Mouse (Mus musculus): ENCODE results near the gene Taok3. TPM values are rescaled to one million over a fixed set of nuclear protein-coding genes. Genes with fewer than 3 reads are reported as not detected.
A peak's percentile ranks its signal among the peaks of the same experiment; 100 is the strongest.

Taok3 gene
- polyA plus RNA-seq, 1 experiment from 2014 or later = 41.8 TPM

- Histone ChIP-seq H3K36me3 (ENCODE audit: control insufficient read depth, insufficient read depth) (peaks cover 5% of the 10 kb centered on the region), H3K4me3 (ENCODE audit: low read depth, low read length) (no peak overlapping the region), H3K4me2 (ENCODE audit: low read depth, low read length) (no peak overlapping the region), H3K27ac (ENCODE audit: low read length) (no peak overlapping the region), H3K4me1 (ENCODE audit: control insufficient read depth, low read depth, low read length) (peaks cover 33% of the 10 kb centered on the region), H3K9me3 (replicated peaks; ENCODE audit: control insufficient read depth, low read length) (peaks cover 4% of the 10 kb centered on the region), H3K27me3 (ENCODE audit: control insufficient read depth, insufficient read depth, low read depth, low read length) (no peaks in the 10 kb centered on the region), H3K9ac (ENCODE audit: low read depth, low read length) (no peak overlapping the region)
- no peak for ATAC-seq (ENCODE audit: low read depth)
These were observed 26.2 kb downstream of the Taok3 start for GRCm38 (mm10) chr5:117146165-117146564.

- H3K4me2 ChIP-seq (ENCODE audit: low read depth, low read length) = no peak overlapping the region
- H3K4me1 ChIP-seq (ENCODE audit: control insufficient read depth, low read depth, low read length) = peaks cover 31% of the 10 kb centered on the region
- peaks cover 4% of the 10 kb centered on the region for H3K9me3 ChIP-seq (replicated peaks; ENCODE audit: control insufficient read depth, low read length)
These were observed 27.5 kb downstream of the Taok3 start for GRCm38 (mm10) chr5:117147187-117148095.

DNA sequence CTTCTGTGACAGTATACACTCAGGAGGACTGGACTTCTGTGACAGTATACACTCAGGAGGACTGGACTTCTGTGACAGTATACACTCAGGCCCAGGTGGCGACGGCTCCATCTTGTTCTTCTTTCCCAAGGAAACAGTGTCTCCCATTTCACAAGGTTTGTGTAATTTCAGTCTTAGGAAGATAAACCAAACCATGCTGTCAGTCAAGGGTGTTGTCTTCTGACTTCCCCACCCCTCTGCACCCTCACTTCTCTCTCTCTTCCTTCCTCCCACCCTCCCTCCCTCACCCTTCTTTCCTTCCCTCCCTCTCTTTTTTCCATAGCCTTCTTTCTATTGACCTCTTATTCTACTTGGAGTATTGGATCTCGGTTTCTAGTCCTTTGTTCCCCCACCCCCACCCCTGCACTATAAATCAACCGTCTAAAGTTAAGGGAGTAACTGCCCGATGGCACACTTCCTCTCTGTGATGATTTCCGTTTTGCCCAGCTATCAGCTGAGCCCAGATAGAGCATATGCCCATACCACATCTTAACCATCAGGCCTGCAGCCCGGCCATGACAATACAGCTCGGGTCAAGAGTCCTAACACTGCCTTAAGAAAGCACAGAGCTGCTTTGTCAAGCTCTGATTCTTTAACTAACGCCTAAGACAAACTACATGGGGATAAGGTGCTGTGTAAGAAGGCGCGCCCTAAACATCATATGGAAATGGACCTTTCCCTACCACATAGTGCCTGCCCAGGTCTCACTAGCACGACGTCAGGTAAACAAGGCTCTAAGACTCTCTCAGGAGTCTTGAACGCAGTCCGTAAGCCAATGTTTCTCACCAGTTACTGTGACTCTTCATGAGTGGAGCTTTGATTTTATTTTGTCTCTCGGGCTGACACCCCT, 29.4 kb downstream of the Taok3 start:
- peaks cover 16% of the 10 kb centered on the region for H3K4me1 ChIP-seq (ENCODE audit: control insufficient read depth, low read depth, low read length)
- peak; percentile 41 for ATAC-seq (ENCODE audit: low read depth)
- peak overlapping the region; percentile 6; the same call in 1 of the 2 replicates for H3K4me2 ChIP-seq (ENCODE audit: low read depth, low read length)
- H3K36me3 ChIP-seq (ENCODE audit: control insufficient read depth, insufficient read depth) = peaks cover 26% of the 10 kb centered on the region
- H3K4me3 ChIP-seq (ENCODE audit: low read depth, low read length) = no peak overlapping the region
- peaks cover 4% of the 10 kb centered on the region for H3K9me3 ChIP-seq (replicated peaks; ENCODE audit: control insufficient read depth, low read length)
- H3K27ac ChIP-seq (ENCODE audit: low read length) = no peak overlapping the region
- WGBS (ENCODE audit: insufficient replicate concordance) = 27% methylated on average over 16 of the region's 16 CpGs
- no peaks in the 10 kb centered on the region for H3K27me3 ChIP-seq (ENCODE audit: control insufficient read depth, insufficient read depth, low read depth, low read length)
- H3K9ac ChIP-seq (ENCODE audit: low read depth, low read length) = no peak overlapping the region

More at GRCm38 (mm10) chr5:117147187-117148095, 27.5 kb downstream of the Taok3 start:
- H3K27me3 ChIP-seq (ENCODE audit: control insufficient read depth, insufficient read depth, low read depth, low read length) = no peaks in the 10 kb centered on the region
- H3K4me3 ChIP-seq (ENCODE audit: low read depth, low read length) = no peak overlapping the region
- H3K27ac ChIP-seq (ENCODE audit: low read length) = no peak overlapping the region
- peaks cover 15% of the 10 kb centered on the region for H3K36me3 ChIP-seq (ENCODE audit: control insufficient read depth, insufficient read depth)
- 86% methylated on average over 16 of the region's 16 CpGs for WGBS (ENCODE audit: insufficient replicate concordance)
- no peak overlapping the region for H3K9ac ChIP-seq (ENCODE audit: low read depth, low read length)
- no peak for ATAC-seq (ENCODE audit: low read depth)

GRCm38 (mm10) chr5:117150068-117150467, 30.1 kb downstream of the Taok3 start:
- H3K27ac ChIP-seq (ENCODE audit: low read length) = no peak overlapping the region; the same call in 1 of the 2 replicates
- 47% methylated on average over 5 of the region's 5 CpGs for WGBS (ENCODE audit: insufficient replicate concordance)
- no peak overlapping the region for H3K4me3 ChIP-seq (ENCODE audit: low read depth, low read length)
- ATAC-seq (ENCODE audit: low read depth) = no peak
- H3K27me3 ChIP-seq (ENCODE audit: control insufficient read depth, insufficient read depth, low read depth, low read length) = no peaks in the 10 kb centered on the region
- H3K36me3 ChIP-seq (ENCODE audit: control insufficient read depth, insufficient read depth) = peaks cover 26% of the 10 kb centered on the region
- H3K4me2 ChIP-seq (ENCODE audit: low read depth, low read length) = no peak overlapping the region
- no peak overlapping the region for H3K9ac ChIP-seq (ENCODE audit: low read depth, low read length)
- peaks cover 4% of the 10 kb centered on the region for H3K9me3 ChIP-seq (replicated peaks; ENCODE audit: control insufficient read depth, low read length)
- peaks cover 15% of the 10 kb centered on the region for H3K4me1 ChIP-seq (ENCODE audit: control insufficient read depth, low read depth, low read length)

DNA sequence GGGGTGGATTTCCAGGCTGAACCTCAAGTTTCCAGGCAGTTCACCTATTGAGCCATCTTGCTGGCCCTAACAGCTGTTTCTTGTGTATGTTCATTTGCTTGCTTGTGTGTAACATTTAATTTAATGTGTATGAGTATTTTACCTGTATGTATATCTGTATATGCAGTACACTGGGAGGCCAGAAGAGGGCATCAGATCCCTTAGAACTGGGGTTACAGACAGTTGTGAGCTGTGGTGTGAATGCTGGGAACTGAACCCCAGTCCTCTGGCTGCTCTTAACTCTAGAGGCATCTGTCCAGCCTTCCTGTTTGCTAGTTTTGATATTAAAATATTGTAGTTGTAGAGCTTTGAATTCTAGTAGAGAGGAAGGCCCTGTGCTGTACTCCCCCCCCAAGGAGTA, 33.0 kb downstream of the Taok3 start:
- no peak for ATAC-seq (ENCODE audit: low read depth)
- peaks cover 26% of the 10 kb centered on the region for H3K36me3 ChIP-seq (ENCODE audit: control insufficient read depth, insufficient read depth)

GRCm38 (mm10) chr5:117153527-117154091, 33.7 kb downstream of the Taok3 start:
- Histone ChIP-seq H3K27ac (ENCODE audit: low read length) (no peak overlapping the region), H3K9me3 (replicated peaks; ENCODE audit: control insufficient read depth, low read length) (no peaks in the 10 kb centered on the region), H3K4me2 (ENCODE audit: low read depth, low read length) (no peak overlapping the region), H3K9ac (ENCODE audit: low read depth, low read length) (no peak overlapping the region), H3K27me3 (ENCODE audit: control insufficient read depth, insufficient read depth, low read depth, low read length) (no peaks in the 10 kb centered on the region), H3K4me3 (ENCODE audit: low read depth, low read length) (no peak overlapping the region), H3K36me3 (ENCODE audit: control insufficient read depth, insufficient read depth) (peaks cover 26% of the 10 kb centered on the region), H3K4me1 (ENCODE audit: control insufficient read depth, low read depth, low read length) (peaks cover 8% of the 10 kb centered on the region)
- 74% methylated on average over 15 of the region's 15 CpGs for WGBS (ENCODE audit: insufficient replicate concordance)
- no peak for ATAC-seq (ENCODE audit: low read depth)

More for the DNA sequence above, 33.0 kb downstream of the Taok3 start:
- H3K9ac ChIP-seq (ENCODE audit: low read depth, low read length) = no peak overlapping the region
- no peaks in the 10 kb centered on the region for H3K27me3 ChIP-seq (ENCODE audit: control insufficient read depth, insufficient read depth, low read depth, low read length)
- no peak overlapping the region for H3K4me3 ChIP-seq (ENCODE audit: low read depth, low read length)
- no peak overlapping the region for H3K4me2 ChIP-seq (ENCODE audit: low read depth, low read length)
- no peak overlapping the region for H3K27ac ChIP-seq (ENCODE audit: low read length)
- peaks cover 11% of the 10 kb centered on the region for H3K4me1 ChIP-seq (ENCODE audit: control insufficient read depth, low read depth, low read length)
- H3K9me3 ChIP-seq (replicated peaks; ENCODE audit: control insufficient read depth, low read length) = no peaks in the 10 kb centered on the region

GRCm38 (mm10) chr5:117158335-117159018, 38.5 kb downstream of the Taok3 start:
- Histone ChIP-seq H3K4me3 (ENCODE audit: low read depth, low read length) (no peak overlapping the region), H3K4me1 (ENCODE audit: control insufficient read depth, low read depth, low read length) (peaks cover 10% of the 10 kb centered on the region), H3K36me3 (ENCODE audit: control insufficient read depth, insufficient read depth) (peaks cover 12% of the 10 kb centered on the region; the same call in 1 of the 2 replicates), H3K9me3 (replicated peaks; ENCODE audit: control insufficient read depth, low read length) (no peaks in the 10 kb centered on the region), H3K27me3 (ENCODE audit: control insufficient read depth, insufficient read depth, low read depth, low read length) (no peaks in the 10 kb centered on the region), H3K9ac (ENCODE audit: low read depth, low read length) (no peak overlapping the region), H3K4me2 (ENCODE audit: low read depth, low read length) (no peak overlapping the region), H3K27ac (ENCODE audit: low read length) (peak overlapping the region; percentile 50)
- ATAC-seq (ENCODE audit: low read depth) = peak; percentile 30; the same call in 1 of the 2 replicates
- 76% methylated on average over 7 of the region's 7 CpGs for WGBS (ENCODE audit: insufficient replicate concordance)

DNA sequence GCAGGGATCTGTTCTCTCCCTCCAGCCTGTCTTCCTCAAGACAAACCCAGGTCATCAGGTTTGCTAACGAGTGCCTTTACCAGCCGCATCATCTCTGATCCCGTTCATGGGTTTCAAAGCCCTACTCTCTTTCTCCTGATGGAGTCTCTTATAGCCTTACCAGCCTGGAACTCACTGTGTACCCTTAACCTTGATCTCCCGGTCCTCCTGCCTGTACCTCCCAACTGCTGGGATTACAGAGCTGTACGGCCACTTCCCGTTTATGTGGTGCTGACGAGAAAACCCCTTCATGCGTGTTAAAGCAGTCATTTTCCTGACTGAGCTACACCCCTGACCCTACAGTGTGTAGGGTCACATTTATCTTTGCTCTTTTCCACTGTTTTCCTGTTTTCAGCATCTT, 39.4 kb downstream of the Taok3 start:
- no peak overlapping the region for H3K4me2 ChIP-seq (ENCODE audit: low read depth, low read length)
- no peak overlapping the region for H3K4me3 ChIP-seq (ENCODE audit: low read depth, low read length)
- H3K27ac ChIP-seq (ENCODE audit: low read length) = peak overlapping the region; percentile 50
- no peak for ATAC-seq (ENCODE audit: low read depth)
- no peak overlapping the region for H3K9ac ChIP-seq (ENCODE audit: low read depth, low read length)
- H3K4me1 ChIP-seq (ENCODE audit: control insufficient read depth, low read depth, low read length) = peaks cover 10% of the 10 kb centered on the region
- peaks cover 13% of the 10 kb centered on the region; the same call in 1 of the 2 replicates for H3K36me3 ChIP-seq (ENCODE audit: control insufficient read depth, insufficient read depth)
- no peaks in the 10 kb centered on the region for H3K9me3 ChIP-seq (replicated peaks; ENCODE audit: control insufficient read depth, low read length)
- no peaks in the 10 kb centered on the region for H3K27me3 ChIP-seq (ENCODE audit: control insufficient read depth, insufficient read depth, low read depth, low read length)
- WGBS (ENCODE audit: insufficient replicate concordance) = 65% methylated on average over 8 of the region's 8 CpGs
